Mouse (Mus musculus) forebrain, embryonic 12.5 days (tissue): ENCODE results near the gene Slc41a3. TPM values are rescaled to one million over a fixed set of nuclear protein-coding genes. Genes with fewer than 3 reads are reported as not detected.
A peak's percentile ranks its signal among the peaks of the same experiment; 100 is the strongest.

Experiments
- ATAC-seq: fragments of 200-750 bp; cut with Nextera tagmentation; 2 replicates; pipeline ENCODE4 v1.8.0; 2017; ENCODE audit warnings: moderate TSS enrichment; ENCODE audit not compliant: low FRiP score
- H3K27ac ChIP-seq: fragments of 300-500 bp; sonication (generic); 2 replicates; pipeline ENCODE4 v1.5.1; 2016; ENCODE audit warnings: mild to moderate bottlenecking
- H3K27me3 ChIP-seq: fragments of 300-500 bp; sonication (generic); 2 replicates; pipeline ENCODE4 v1.6.1; 2016; ENCODE audit warnings: mild to moderate bottlenecking
- H3K36me3 ChIP-seq: fragments of 300-500 bp; sonication (generic); replicated peaks from 2 replicates; pipeline ENCODE4 v1.6.1; 2016; ENCODE audit warnings: mild to moderate bottlenecking
- H3K4me1 ChIP-seq: fragments of 300-500 bp; sonication (generic); 2 replicates; pipeline ENCODE4 v1.6.1; 2016
- H3K4me2 ChIP-seq: fragments of 300-500 bp; sonication (generic); 2 replicates; pipeline ENCODE4 v1.6.1; 2016; ENCODE audit warnings: mild to moderate bottlenecking, moderate library complexity
- H3K4me3 ChIP-seq: fragments of 300-500 bp; sonication (generic); replicated peaks from 2 replicates; pipeline ENCODE4 v1.5.1; 2016; ENCODE audit warnings: mild to moderate bottlenecking
- H3K9ac ChIP-seq: fragments of 300-500 bp; sonication (generic); 2 replicates; pipeline ENCODE4 v1.6.1; 2016; ENCODE audit warnings: mild to moderate bottlenecking
- H3K9me3 ChIP-seq: fragments of 300-500 bp; sonication (generic); 2 replicates; pipeline ENCODE4 v1.6.1; 2016
- WGBS: fragments of 180-500 bp; shearing (Covaris S2); methylation state at CpG from one replicate; pipeline ENCODE4 v1.1.7; 2016; 5-methylcytosine and 5-hydroxymethylcytosine counted together
- polyA plus RNA-seq: library from polyadenylated mRNA; unstranded; fragments of >200 nt; fragmentation: Nextera tagmentation; extraction: Ambion mirVana; gene quantifications from 2 replicates; pipeline ENCODE4 v1.2.1, GENCODE M21; 2016

Gene Slc41a3
- 2.0 and 2.1 TPM in 2 replicates for polyA plus RNA-seq

- Histone ChIP-seq H3K27ac (no peak within 1 kb of the TSS), H3K4me3 (peak within 1 kb of the TSS; percentile 59)
- ATAC-seq: peak; percentile 90
Observed at GRCm38 (mm10) chr6:90604533-90605297, at the start of gene Slc41a3. TSS of gene Slc41a3 (plus strand) at chr6:90604725.

GRCm38 (mm10) chr6:90556534-90557058, 47.9 kb upstream of the Slc41a3 start:
- Histone ChIP-seq H3K4me3 (no peak overlapping the region), H3K4me2 (no peak overlapping the region), H3K27me3 (0 out of 2 replicates have a peak, but pooled peaks cover 3% of the 10 kb centered on the region), H3K9ac (no peak overlapping the region), H3K27ac (no peak overlapping the region), H3K9me3 (no peaks in the 10 kb centered on the region), H3K36me3 (no peaks in the 10 kb centered on the region), H3K4me1 (peaks cover 10% of the 10 kb centered on the region)
- no peak for ATAC-seq
- WGBS: 82% methylated on average over 2 of the region's 2 CpGs

More at GRCm38 (mm10) chr6:90604533-90605297, at the start of gene Slc41a3:
- Histone ChIP-seq H3K9ac (peak within 1 kb of the TSS; percentile 72), H3K36me3 (no peaks in the 10 kb centered on the region), H3K9me3 (no peaks in the 10 kb centered on the region), H3K4me1 (peaks cover 12% of the 10 kb centered on the region), H3K27me3 (peaks cover 13% of the 10 kb centered on the region), H3K4me2 (peak within 1 kb of the TSS; percentile 83)
- 2% methylated on average over 49 of the region's 49 CpGs for WGBS

DNA sequence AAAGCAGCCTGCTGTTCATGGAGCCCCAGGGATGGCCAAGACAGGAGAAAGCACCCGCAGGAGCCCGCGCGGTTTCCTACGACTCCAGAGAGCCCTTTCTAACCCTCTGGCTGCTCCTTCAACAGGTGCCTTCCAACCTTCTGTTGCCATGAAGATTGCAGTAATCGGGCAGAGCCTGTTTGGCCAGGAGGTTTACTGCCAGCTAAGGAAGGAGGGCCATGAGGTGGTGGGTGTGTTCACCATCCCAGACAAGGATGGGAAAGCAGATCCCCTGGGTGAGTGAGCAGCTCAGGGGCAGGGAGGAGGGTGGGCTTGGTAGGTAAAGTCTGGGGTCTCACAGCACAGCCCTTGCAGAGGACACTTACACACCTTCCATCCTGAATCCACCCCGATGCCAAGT, 47.4 kb upstream of the Slc41a3 start:
- no peak overlapping the region for H3K4me3 ChIP-seq
- no peaks in the 10 kb centered on the region for H3K36me3 ChIP-seq
- no peak overlapping the region for H3K27ac ChIP-seq
- 94% methylated on average over 7 of the region's 7 CpGs for WGBS
- ATAC-seq: no peak
- no peaks in the 10 kb centered on the region for H3K9me3 ChIP-seq
- H3K9ac ChIP-seq: no peak overlapping the region
- no peak overlapping the region for H3K4me2 ChIP-seq
- H3K27me3 ChIP-seq: no peaks in the 10 kb centered on the region
- H3K4me1 ChIP-seq: peaks cover 15% of the 10 kb centered on the region

DNA sequence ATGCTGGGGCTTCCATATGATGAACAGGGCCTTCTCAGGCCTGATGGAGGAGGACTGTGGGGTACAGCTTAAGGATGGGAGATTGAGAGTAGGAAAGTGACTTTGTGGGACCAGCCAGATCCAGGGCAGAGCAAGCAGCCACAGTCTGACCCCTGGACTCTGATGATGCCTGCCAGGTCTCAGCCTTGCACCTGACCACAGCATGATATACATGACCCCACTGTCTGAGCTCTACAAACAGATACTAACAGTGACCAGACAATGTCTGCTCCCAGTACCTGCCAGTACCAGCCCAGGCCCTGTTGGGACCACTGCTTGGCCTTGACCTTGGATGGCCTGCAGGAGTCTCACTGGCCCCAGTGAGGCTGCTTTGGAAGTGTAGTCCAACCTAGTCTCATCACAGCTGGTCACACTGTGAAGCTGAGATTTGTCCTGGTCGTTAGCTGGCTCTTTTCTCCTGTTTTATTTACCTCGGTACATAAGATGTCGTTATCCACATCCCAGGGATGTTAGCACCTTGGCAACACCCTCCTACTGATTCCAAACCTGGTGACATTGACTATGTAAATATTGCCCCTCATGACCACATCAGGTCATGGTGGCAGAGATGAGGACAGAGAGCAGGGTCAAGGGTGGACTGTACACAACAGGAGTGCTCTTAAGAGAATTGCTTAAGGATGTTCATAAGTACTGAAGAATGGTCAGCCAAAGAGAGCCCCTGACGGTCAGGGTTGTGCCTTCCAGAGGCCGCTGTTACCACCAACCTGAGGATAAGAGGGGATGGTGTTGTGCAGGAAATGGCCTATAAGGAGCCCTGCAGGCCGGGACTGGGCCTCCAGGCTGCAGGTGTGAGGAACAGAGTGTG, 46.5 kb upstream of the Slc41a3 start:
- 73% methylated on average over 6 of the region's 6 CpGs for WGBS
- Histone ChIP-seq H3K9me3 (no peaks in the 10 kb centered on the region), H3K4me1 (peaks cover 16% of the 10 kb centered on the region), H3K36me3 (no peaks in the 10 kb centered on the region), H3K4me2 (no peak overlapping the region), H3K27ac (no peak overlapping the region), H3K9ac (no peak overlapping the region), H3K27me3 (no peaks in the 10 kb centered on the region), H3K4me3 (no peak overlapping the region)
- ATAC-seq: no peak

- H3K4me2 ChIP-seq: no peak overlapping the region
- no peak overlapping the region for H3K9ac ChIP-seq
- peak overlapping the region; percentile 63; the same call in 1 of the 2 replicates for H3K27ac ChIP-seq
- no peaks in the 10 kb centered on the region for H3K9me3 ChIP-seq
- WGBS: 86% methylated on average over 3 of the region's 3 CpGs
- no peak for ATAC-seq
- no peak overlapping the region for H3K4me3 ChIP-seq
- no peaks in the 10 kb centered on the region for H3K27me3 ChIP-seq
- peaks cover 16% of the 10 kb centered on the region for H3K4me1 ChIP-seq
- no peaks in the 10 kb centered on the region for H3K36me3 ChIP-seq
Observed at GRCm38 (mm10) chr6:90560390-90561058, 44.0 kb upstream of the Slc41a3 start.

DNA sequence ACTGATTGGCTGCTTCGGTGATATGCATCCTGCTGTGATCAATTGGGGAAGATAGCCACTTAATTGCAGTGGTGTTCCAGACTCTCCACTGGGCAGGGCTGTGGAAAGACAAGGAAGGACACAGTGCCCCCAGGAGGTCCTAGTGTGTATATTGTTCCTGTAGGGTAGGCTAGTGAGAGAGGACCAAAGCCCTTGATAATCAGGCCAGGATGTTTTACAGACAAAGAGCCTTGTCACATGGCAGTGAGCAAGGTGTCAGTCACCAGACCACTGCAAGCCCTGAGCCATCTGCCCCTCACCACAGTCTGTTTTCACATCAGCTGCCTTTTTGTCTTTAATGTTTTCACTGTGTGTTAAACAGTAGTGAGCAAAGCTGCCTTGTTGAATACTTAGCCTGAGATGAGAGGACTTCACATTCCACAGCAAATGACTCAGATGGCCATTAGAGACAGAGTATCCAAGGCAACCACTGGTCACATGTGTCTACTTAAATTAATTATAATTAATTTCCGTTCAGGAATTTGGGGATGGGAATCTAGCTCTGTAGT, 43.2 kb upstream of the Slc41a3 start:
- H3K27ac ChIP-seq: peak overlapping the region; percentile 63
- H3K9ac ChIP-seq: no peak overlapping the region
- no peaks in the 10 kb centered on the region for H3K27me3 ChIP-seq
- no peak overlapping the region for H3K4me2 ChIP-seq
- 38% methylated on average over 2 of the region's 2 CpGs for WGBS
- H3K4me1 ChIP-seq: peaks cover 16% of the 10 kb centered on the region
- no peaks in the 10 kb centered on the region for H3K36me3 ChIP-seq
- peak; percentile 75 for ATAC-seq
- H3K4me3 ChIP-seq: no peak overlapping the region
- H3K9me3 ChIP-seq: no peaks in the 10 kb centered on the region

- no peaks in the 10 kb centered on the region for H3K9me3 ChIP-seq
- no peak overlapping the region for H3K27ac ChIP-seq
- no peak overlapping the region for H3K9ac ChIP-seq
- WGBS: 83% methylated on average over 9 of the region's 9 CpGs
- no peaks in the 10 kb centered on the region for H3K27me3 ChIP-seq
- H3K4me3 ChIP-seq: no peak overlapping the region
- H3K36me3 ChIP-seq: no peaks in the 10 kb centered on the region
- H3K4me2 ChIP-seq: no peak overlapping the region
- no peak for ATAC-seq
- H3K4me1 ChIP-seq: peaks cover 16% of the 10 kb centered on the region
Observed at GRCm38 (mm10) chr6:90564240-90564639, 40.3 kb upstream of the Slc41a3 start.

DNA sequence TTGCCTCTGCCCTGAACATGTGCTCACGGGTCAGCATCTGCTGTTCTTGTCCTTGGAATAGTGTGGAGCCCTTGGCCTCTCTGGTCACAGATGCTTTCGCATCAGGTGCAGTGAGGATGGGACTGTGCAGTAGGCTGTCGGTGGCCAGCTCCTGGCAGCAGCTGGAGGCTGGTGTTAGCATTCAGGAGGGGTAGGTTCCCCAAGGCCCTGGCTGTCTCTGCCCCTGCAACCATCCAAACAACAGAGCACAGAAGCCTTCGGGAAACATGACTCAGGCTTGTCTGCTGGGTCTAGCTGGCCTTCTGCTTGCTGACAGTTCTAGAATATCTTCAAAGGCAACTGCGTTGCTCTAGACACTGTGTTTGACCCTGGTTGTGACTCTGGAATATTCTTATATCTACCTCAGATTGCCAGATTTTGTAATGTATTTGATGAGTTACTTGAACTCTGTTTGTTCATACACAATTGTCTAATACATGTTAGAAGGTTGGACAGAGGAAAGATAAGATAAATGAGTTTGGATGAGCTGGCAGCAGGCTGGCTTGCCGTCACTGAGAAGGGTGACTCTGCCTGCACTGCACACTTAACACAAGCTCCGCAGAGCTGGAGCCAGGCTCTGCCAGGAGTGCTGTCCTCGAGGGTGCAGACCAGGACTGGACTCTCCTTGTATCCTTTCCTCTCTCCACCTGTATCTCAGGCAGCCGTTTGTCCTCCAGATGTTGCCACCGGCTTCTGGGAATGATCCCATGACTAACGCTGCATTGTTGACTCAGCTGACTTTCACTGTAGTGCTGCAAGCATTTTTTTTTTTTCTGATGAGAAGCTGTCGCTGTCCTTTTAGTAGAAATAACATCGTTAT, 38.9 kb upstream of the Slc41a3 start:
- Histone ChIP-seq H3K4me2 (no peak overlapping the region), H3K4me1 (peaks cover 16% of the 10 kb centered on the region), H3K4me3 (no peak overlapping the region), H3K27ac (no peak overlapping the region), H3K27me3 (no peaks in the 10 kb centered on the region), H3K9ac (no peak overlapping the region), H3K9me3 (no peaks in the 10 kb centered on the region), H3K36me3 (no peaks in the 10 kb centered on the region)
- WGBS: 71% methylated on average over 13 of the region's 13 CpGs
- ATAC-seq: no peak

DNA sequence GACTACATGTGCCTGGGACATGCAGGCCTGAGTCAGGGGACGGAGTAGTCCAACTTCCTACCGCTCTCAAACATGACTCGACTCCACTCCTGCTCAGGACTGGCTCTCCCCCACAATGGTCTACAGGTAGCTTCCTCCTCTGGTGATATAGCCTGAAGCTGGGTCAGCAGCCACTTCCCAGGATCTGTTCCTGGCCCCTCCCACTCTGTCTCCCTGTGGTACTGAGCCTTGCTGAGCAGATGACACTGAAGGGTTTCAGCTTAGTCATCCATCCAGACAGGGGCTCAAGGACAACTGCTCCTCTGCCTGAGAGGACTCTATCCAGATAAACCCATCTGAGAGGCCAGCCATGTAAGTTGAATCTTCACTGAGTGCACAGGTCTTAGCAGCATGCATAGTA, 37.0 kb upstream of the Slc41a3 start:
- 95% methylated on average over 3 of the region's 3 CpGs for WGBS

GRCm38 (mm10) chr6:90567928-90568327, 36.6 kb upstream of the Slc41a3 start:
- Histone ChIP-seq H3K36me3 (no peaks in the 10 kb centered on the region), H3K9me3 (no peaks in the 10 kb centered on the region), H3K27ac (no peak overlapping the region), H3K27me3 (no peaks in the 10 kb centered on the region), H3K4me2 (no peak overlapping the region), H3K4me1 (no peaks in the 10 kb centered on the region), H3K9ac (no peak overlapping the region), H3K4me3 (no peak overlapping the region)
- WGBS: 87% methylated on average over 3 of the region's 3 CpGs
- no peak for ATAC-seq

More for the DNA sequence above, 37.0 kb upstream of the Slc41a3 start:
- Histone ChIP-seq H3K4me1 (no peaks in the 10 kb centered on the region), H3K9ac (no peak overlapping the region), H3K4me2 (no peak overlapping the region), H3K36me3 (no peaks in the 10 kb centered on the region), H3K9me3 (no peaks in the 10 kb centered on the region), H3K4me3 (no peak overlapping the region), H3K27ac (no peak overlapping the region), H3K27me3 (no peaks in the 10 kb centered on the region)
- no peak for ATAC-seq

DNA sequence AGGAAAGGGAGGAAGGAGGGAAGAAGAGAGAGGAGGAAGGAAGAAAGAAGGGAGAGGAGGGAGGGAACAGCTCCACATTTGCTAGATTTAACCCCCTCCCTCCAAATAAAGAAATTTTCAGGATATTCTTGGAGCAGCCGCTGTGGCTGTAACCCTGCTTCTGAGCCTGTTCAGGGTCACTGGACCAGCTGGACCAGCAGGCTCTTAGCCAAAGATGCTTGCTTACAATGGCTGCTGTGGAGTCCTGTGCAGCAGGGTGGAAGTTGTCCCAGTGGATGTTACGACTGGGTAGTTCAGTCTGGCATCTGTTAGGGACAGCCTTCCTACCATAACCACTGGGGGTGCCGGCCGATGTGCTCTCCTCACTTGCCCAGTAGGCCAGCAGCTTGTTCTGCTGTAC, 35.8 kb upstream of the Slc41a3 start:
- Histone ChIP-seq H3K9ac (no peak overlapping the region), H3K4me2 (no peak overlapping the region), H3K27me3 (no peaks in the 10 kb centered on the region), H3K4me3 (no peak overlapping the region), H3K9me3 (no peaks in the 10 kb centered on the region), H3K36me3 (no peaks in the 10 kb centered on the region), H3K4me1 (no peaks in the 10 kb centered on the region), H3K27ac (no peak overlapping the region)
- 81% methylated on average over 4 of the region's 4 CpGs for WGBS
- no peak for ATAC-seq
